15 mouse cellular contexts compared by ENCODE assay signal in the genomic region with DNA sequence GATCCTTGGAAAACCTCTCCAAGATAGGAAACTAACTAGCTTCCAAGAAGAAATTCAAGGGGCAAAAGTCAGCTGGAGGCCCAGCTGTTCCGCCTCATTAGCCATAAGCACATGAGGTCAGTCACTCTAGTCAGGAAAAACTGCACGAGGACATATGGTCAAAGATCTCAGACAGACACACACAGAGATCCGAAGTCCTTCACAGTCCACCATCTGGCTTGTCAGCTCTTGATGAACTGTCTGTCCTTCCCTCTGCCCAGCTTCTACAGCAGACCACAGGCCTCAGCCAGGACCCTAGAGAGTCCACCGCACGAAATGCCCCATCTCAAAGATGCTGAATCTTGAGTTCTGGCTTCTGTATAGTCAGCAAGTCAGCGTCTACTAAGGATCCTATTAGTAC. TPM values are rescaled to one million over a fixed set of nuclear protein-coding genes. Genes with fewer than 3 reads are reported as not detected.
DNase-seq lines count a peak whose midpoint lies in the region; ATAC-seq lines count a peak whose summit lies in the region.
"Had no signal": no experiment of that assay in that cellular context is flagged by ENCODE, and none has a peak within 500 bp of the region (broad histone marks: within the 10 kb centered on the region; RNA-seq: fewer than 3 reads in every experiment).

No protein-coding gene starts in this region.

- DNase-seq in retina, embryonic 14.5 days (ENCODE audit: low spot score) = peak; percentile 26
- DNase-seq in retina, postnatal 1 day = no peak
- peak; percentile 88 to 90 for DNase-seq in kidney, adult 8-10 months
- DNase-seq in kidney, postnatal 14 days = peak; percentile 84
- DNase-seq in yolk sac, embryonic 10.5 days (ENCODE audit: low spot score) = peak; percentile 40
- no peak for DNase-seq in urinary bladder, postnatal 14 days (ENCODE audit: low spot score)
- no peak for DNase-seq in thymus, postnatal 25 days
- DNase-seq: adrenal gland, adult 2 months; cerebellum, adult 8-10 months; heart, postnatal 10 days; liver, embryonic 13.5 days; thymus, postnatal 36 days had no signal

- ATAC-seq in activated CD4-positive, CD25-positive, alpha-beta regulatory T cell, adult 4 months = no peak
- ATAC-seq: forebrain, embryonic 16.5 days; midbrain, embryonic 15.5 days had no signal

RNA-seq across cellular contexts. Expression of gene Oxa1l, which starts 26.9 kb away (rescaled TPM):
- 10 to 100 TPM; 51.7 to 82.3 TPM for polyA plus RNA-seq in activated CD4-positive, CD25-positive, alpha-beta regulatory T cell, adult 4 months (2017; shearing (Covaris generic))

RNA-seq across cellular contexts. Expression of gene Slc7a7, which starts 30.0 kb away (rescaled TPM):
- polyA plus RNA-seq in activated CD4-positive, CD25-positive, alpha-beta regulatory T cell, adult 4 months (2017; shearing (Covaris generic)) = 1 to 10 TPM in 1 of 2 experiments, under 1 TPM in 1; 0.54 to 1.1 TPM

RNA-seq across cellular contexts. Expression of gene Mrpl52, which starts 39.2 kb away (rescaled TPM):
- polyA plus RNA-seq in activated CD4-positive, CD25-positive, alpha-beta regulatory T cell, adult 4 months (2017; shearing (Covaris generic)) = 100 to 1,000 TPM; 315 to 319 TPM

RNA-seq across cellular contexts. Expression of gene Mmp14, which starts 43.9 kb away (rescaled TPM):
- polyA plus RNA-seq in activated CD4-positive, CD25-positive, alpha-beta regulatory T cell, adult 4 months (2017; shearing (Covaris generic)) = under 1 TPM; 0.24 to 0.25 TPM

Comparison
In these comparisons a context has a peak if more than half of its experiments do, and no peak if none do; other contexts are left out.
1. DNase-seq: peak in retina, embryonic 14.5 days (single experiment), kidney, adult 8-10 months (2 of 2), kidney, postnatal 14 days (single experiment) and yolk sac, embryonic 10.5 days (single experiment); none in retina, postnatal 1 day (single experiment), urinary bladder, postnatal 14 days (single experiment) and thymus, postnatal 25 days (single experiment).